Mouse (Mus musculus): ENCODE measurements around the gene Rbm7.

DNA sequence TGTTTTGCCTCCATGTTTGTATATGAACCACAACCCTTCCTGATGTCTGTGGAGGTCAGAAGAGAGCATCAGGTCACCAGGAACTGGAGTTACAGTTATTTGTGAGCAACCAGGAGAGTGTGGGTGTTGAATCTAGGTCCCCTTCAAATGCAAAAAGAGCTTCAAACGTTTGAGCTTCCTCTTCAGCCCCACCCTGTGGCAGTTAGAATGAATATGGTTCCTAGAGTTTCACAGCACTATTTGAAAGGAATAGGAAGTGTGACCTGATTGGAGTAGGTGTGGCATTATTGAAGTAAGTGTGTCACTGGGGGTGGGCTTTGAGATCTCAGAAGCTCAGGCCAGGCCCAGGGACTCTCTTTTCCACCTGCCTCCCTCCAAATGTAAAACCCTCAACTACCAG lies 30.5 kb upstream of the Rbm7 start:
- no peak for TF ChIP-seq POLR2A (IDR thresholded peaks at IDR 0.05; ENCODE audit: insufficient read depth, low read depth, low read length)
- no peak for TF ChIP-seq CTCF (IDR thresholded peaks at IDR 0.05)

All from heart, adult 2 months (tissue).